Mouse (Mus musculus) kidney, postnatal 25 days (tissue): ENCODE results near the gene Klk1b4.
"Not testable (repeated sequence)": the region's sequence is repeated elsewhere in the genome, so short reads cannot be mapped to it uniquely, and the experiment has no call there.

Experiments used
- DNase-seq, 2 experiments: peaks; one replicate each; pipeline ENCODE4 v3.0.0; 2021; ENCODE audit warnings: mixed read lengths in 2 of 2

Klk1b4 gene

GRCm38 (mm10) chr7:44207135-44207534, at the start of gene Klk1b4:
Gene Klk1b4 (plus strand): TSS chr7:44207435.
- not testable (repeated sequence) for DNase-seq

- peak; percentile 27 to 62 for DNase-seq
Measured at GRCm38 (mm10) chr7:44179299-44180045, 27.8 kb upstream of the Klk1b4 start.

GRCm38 (mm10) chr7:44186516-44186915, 20.7 kb upstream of the Klk1b4 start:
- peak in 1 of 2 experiments; percentile 65 for DNase-seq

- DNase-seq: not testable (repeated sequence)
Measured at GRCm38 (mm10) chr7:44187936-44188335, 19.3 kb upstream of the Klk1b4 start, which contains the start of gene Klk1b24. Gene Klk1b24 (plus strand): TSS chr7:44188236.

- DNase-seq: not testable (repeated sequence)
Measured at GRCm38 (mm10) chr7:44193466-44193865, 13.8 kb upstream of the Klk1b4 start.

GRCm38 (mm10) chr7:44197891-44198290, 9.3 kb upstream of the Klk1b4 start, which contains the start of gene Klk1b3:
Gene Klk1b3 (plus strand): TSS chr7:44198191.
- DNase-seq: no peak

- DNase-seq: no peak
Measured at GRCm38 (mm10) chr7:44208307-44208706, 1.1 kb downstream of the Klk1b4 start.

GRCm38 (mm10) chr7:44215645-44216044, 8.4 kb downstream of the Klk1b4 start, which contains the start of gene Klk1b5:
Gene Klk1b5 (plus strand): TSS chr7:44215945.
- no peak for DNase-seq

GRCm38 (mm10) chr7:44221601-44222000, 14.4 kb downstream of the Klk1b4 start:
- DNase-seq: not testable (repeated sequence)

GRCm38 (mm10) chr7:44222335-44222734, 15.1 kb downstream of the Klk1b4 start:
- DNase-seq: not testable (repeated sequence)

GRCm38 (mm10) chr7:44225076-44225475, 17.8 kb downstream of the Klk1b4 start, which contains the start of gene Klk1:
Gene Klk1 (plus strand): TSS chr7:44225360.
- peak; percentile 32 to 85 for DNase-seq

- DNase-seq: no peak
Measured at GRCm38 (mm10) chr7:44235909-44236308, 28.7 kb downstream of the Klk1b4 start, which contains the start of gene Gm36864. Gene Gm36864 (plus strand): TSS chr7:44236177.

GRCm38 (mm10) chr7:44239913-44240312, 32.7 kb downstream of the Klk1b4 start:
- DNase-seq: no peak

- DNase-seq: no peak
Measured at GRCm38 (mm10) chr7:44240712-44241111, 33.5 kb downstream of the Klk1b4 start.

GRCm38 (mm10) chr7:44241163-44241562, 33.9 kb downstream of the Klk1b4 start:
- DNase-seq: no peak

GRCm38 (mm10) chr7:44244080-44244479, 36.8 kb downstream of the Klk1b4 start:
- no peak for DNase-seq

- DNase-seq: peak; percentile 91 to 93
Measured at GRCm38 (mm10) chr7:44246055-44246983, 39.1 kb downstream of the Klk1b4 start, which contains the start of the genes 1700028J19Rik and 2410002F23Rik. Gene 1700028J19Rik (minus strand): TSS chr7:44246695. Gene 2410002F23Rik (plus strand): TSS chr7:44246722.

- peak; percentile 18 to 55 for DNase-seq
Measured at GRCm38 (mm10) chr7:44246984-44247470, 39.8 kb downstream of the Klk1b4 start.

GRCm38 (mm10) chr7:44247971-44248370, 40.7 kb downstream of the Klk1b4 start:
- DNase-seq: no peak

GRCm38 (mm10) chr7:44249248-44249647, 42.0 kb downstream of the Klk1b4 start:
- DNase-seq: no peak

GRCm38 (mm10) chr7:44250732-44251275, 43.6 kb downstream of the Klk1b4 start:
- not testable (repeated sequence) for DNase-seq

- no peak for DNase-seq
Measured at GRCm38 (mm10) chr7:44253023-44253616, 45.9 kb downstream of the Klk1b4 start.
